Mouse (Mus musculus) left cerebral cortex, postnatal 14 days (tissue): ENCODE data around the gene Gm7903. TPM values are rescaled to one million over a fixed set of nuclear protein-coding genes. Genes with fewer than 3 reads are reported as not detected.
"Not testable (repeated sequence)": the region's sequence is repeated elsewhere in the genome, so short reads cannot be mapped to it uniquely, and the experiment has no call there.

ENCODE experiments used
- DNase-seq, 2 experiments: peaks; one replicate each; pipeline ENCODE4 v3.0.0; 2021 to 2022; ENCODE audit warnings: low spot score in 2 of 2, mixed read lengths in 1 of 2
- intact Hi-C: fragments of 180-260 bp; cut with DNase I; formaldehyde crosslinking; loops from one replicate; pipeline ENCODE4 v1.15.1; 2025
- long read RNA-seq, 2 experiments: library from polyadenylated mRNA; stranded (forward); transcript quantifications; one replicate each; pipeline ENCODE4 v2.0.0; 2021
- total RNA-seq, 2 experiments: library from RNA; stranded (reverse); gene quantifications; 2 replicates each; pipeline ENCODE4 v1.2.3; 2021

Gm7903 gene
- not detected for total RNA-seq
- long read RNA-seq, experiment 1: 0 reads
- long read RNA-seq, experiment 2: 0 reads

- DNase-seq, intact Hi-C loops: not testable (repeated sequence)
These were observed at the start of gene Gm7903 for GRCm38 (mm10) chrX:135433535-135433934. Gene Gm7903, plus strand, starts transcription at chrX:135433835.

GRCm38 (mm10) chrX:135403578-135403977, 30.1 kb upstream of the Gm7903 start:
- intact Hi-C loops, DNase-seq: not testable (repeated sequence)

GRCm38 (mm10) chrX:135421203-135421602, 12.4 kb upstream of the Gm7903 start:
- DNase-seq, intact Hi-C loops: not testable (repeated sequence)

DNA sequence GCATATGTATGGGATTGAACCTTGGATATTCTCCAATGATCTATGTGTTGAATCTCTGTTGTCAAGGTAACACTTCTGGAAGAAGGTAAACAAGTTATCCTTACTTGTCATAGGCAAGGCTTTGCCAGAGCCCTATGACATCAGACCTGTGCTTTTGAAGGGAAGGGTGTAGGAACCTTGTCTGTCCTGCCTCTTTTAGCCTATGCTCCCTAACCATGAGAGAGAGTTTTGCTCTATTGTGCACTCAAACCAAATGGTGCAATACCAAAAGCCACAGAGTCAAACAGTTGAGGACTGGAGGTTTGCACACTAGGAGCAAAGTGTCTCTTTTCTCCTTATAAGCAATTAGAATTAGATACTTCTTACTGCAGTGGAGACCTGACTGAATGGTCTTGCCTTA, 11.8 kb upstream of the Gm7903 start:
- intact Hi-C loops, DNase-seq: not testable (repeated sequence)

GRCm38 (mm10) chrX:135422473-135422872, 11.2 kb upstream of the Gm7903 start:
- intact Hi-C loops: not testable (repeated sequence)

DNA sequence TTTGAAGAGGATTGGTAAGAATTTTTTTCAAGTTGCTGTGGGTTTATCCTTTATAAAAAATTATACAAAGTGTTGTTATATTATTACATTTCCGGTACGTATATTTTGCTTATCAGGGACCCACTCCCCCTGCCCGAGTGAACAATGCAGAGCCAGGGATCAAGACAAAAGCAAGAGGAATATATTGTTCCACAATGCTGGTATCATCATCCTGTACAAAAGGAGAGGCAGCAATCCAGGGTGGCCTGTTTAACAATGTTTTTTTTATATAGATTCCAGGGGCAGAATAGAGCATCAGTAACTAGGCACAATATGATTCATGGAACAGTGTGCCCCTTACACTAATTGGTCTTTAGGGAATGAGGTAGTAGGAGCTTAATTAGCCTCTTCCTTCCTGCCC, 30.5 kb downstream of the Gm7903 start:
- DNase-seq, intact Hi-C loops: not testable (repeated sequence)

More at GRCm38 (mm10) chrX:135422473-135422872, 11.2 kb upstream of the Gm7903 start:
- not testable (repeated sequence) for DNase-seq

DNA sequence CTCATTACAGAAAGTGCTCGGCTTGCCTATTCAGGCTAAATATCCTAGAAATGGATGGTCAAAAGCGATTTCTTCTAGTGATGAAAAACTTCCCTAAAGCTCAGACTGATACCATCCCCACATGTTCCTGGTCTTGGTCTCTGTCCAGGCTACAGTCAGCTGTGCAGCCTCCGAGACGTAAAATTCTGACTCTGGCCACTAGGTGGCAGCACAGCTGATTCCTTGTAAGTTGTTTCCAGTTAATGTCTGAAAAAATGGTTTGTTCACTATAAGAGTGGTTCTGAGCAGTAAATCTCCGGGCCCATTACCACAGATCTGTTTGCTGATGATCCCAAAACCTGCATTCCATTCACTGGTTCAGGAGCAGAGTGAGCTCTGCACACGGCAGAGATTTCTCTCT, 48.3 kb downstream of the Gm7903 start:
- intact Hi-C loops: not testable (repeated sequence)

DNA sequence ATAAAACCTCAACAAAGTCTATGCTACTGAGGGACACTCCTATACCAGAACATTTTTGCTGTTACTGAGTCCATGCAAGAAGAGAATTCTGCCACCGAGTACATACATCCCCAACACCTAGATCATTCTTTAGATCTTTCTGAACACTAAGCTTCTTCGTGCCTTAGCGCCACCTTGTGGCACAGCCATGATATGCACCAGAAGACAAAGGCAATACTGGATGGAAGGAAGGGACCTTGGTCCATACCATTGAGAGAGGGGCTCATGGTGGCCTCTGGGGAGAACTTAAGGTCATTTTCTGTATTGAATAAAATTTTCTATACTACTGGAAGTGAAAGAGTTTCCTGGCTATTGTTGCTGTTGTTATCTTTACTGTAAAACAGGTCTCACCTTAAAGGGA, 49.5 kb downstream of the Gm7903 start:
- intact Hi-C loops, DNase-seq: not testable (repeated sequence)

More for the DNA sequence above, 48.3 kb downstream of the Gm7903 start:
- not testable (repeated sequence) for DNase-seq

Other genes starting within 250 kb of the Gm7903 start
- gene Tceal6, start 223.1 kb upstream of the Gm7903 start, total RNA-seq: 10 to 100 TPM; 77.9 to 86.0 TPM
- not detected for gene Pramel3, start 131.5 kb upstream of the Gm7903 start, total RNA-seq
- not detected for gene Gm5128, start 60.6 kb upstream of the Gm7903 start, total RNA-seq
- not detected for gene AV320801, start 60.8 kb downstream of the Gm7903 start, total RNA-seq
- gene Nxf7, start 164.9 kb downstream of the Gm7903 start, total RNA-seq: 1 to 10 TPM; 1.0 to 2.0 TPM
- gene Prame, start 193.9 kb downstream of the Gm7903 start, total RNA-seq: not detected